Mouse (Mus musculus) lung, adult 18-20 months (tissue): Measurements from ENCODE around the gene Pcdh19.
A peak's percentile ranks its signal among the peaks of the same experiment; 100 is the strongest.
"Not testable (repeated sequence)": the region's sequence is repeated elsewhere in the genome, so short reads cannot be mapped to it uniquely, and the experiment has no call there.

Experiments used
- DNase-seq, 2 experiments: peaks; one replicate each; pipeline ENCODE4 v3.0.0; 2022; ENCODE audit warnings: mixed read lengths in 2 of 2

Pcdh19 gene

DNA sequence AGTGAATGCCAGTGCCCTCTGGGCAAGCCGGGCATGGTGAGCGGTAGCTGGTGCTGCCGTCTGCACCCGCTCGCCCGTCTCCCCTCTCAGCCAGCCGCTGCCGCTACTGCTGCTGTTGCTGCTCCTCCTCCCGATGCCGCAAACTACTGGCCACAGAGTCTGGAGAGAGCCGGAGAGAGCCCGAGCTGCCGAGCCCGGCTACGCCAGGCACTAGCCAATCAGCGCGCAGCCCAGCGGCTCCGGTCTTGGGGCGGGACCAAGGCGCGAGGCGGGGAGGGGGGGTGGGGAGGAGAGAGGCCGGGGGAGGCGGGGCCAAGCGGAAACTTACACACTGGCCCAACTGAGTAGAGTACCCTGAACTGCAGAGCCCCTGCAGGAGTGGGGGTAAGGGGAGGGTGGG, at the start of gene Pcdh19:
Gene Pcdh19, minus strand, starts transcription at position 148 of the 400 bp plus-strand sequence.
- DNase-seq = peak; percentile 64 to 69

DNA sequence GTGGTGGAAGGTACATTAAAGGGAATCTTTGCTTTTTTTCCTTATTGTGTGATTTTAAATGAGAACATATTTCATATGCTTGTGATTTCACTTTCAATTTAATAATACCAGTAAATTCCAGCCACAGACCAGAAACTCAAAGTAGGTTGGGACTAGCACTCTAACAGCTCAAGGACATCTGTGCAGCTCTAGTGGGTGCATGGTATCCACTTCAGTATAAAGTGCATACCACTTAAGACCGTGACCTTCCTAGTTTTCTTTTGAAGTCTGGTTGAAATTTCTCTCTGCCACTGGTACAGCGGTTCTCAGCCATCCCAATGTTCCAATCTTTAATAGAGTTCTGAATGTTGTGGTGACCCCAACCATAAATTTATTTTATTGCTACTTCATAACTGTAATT, 47.1 kb upstream of the Pcdh19 start:
- peak in 1 of 2 experiments; percentile 19 for DNase-seq

DNA sequence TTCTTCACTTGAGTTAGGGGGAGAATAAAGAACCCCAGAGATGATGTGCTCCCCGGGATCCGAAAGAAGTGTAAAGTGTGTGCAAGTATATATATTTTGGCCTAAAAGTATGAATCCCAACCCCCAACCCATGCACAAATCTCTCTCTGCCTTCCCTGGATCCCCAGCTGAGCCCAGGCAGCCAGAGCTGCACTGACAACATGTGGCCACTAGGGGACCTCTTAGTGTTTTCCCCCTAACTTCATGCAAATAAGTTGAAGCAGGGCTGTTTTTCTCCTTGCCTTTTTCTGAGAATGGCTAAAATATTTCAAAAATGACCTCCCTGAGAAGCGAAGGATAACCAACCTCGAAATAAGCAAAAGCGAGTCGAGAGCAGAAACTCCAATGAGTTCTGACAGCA, 46.2 kb upstream of the Pcdh19 start:
- peak; percentile 21 to 23 for DNase-seq

DNA sequence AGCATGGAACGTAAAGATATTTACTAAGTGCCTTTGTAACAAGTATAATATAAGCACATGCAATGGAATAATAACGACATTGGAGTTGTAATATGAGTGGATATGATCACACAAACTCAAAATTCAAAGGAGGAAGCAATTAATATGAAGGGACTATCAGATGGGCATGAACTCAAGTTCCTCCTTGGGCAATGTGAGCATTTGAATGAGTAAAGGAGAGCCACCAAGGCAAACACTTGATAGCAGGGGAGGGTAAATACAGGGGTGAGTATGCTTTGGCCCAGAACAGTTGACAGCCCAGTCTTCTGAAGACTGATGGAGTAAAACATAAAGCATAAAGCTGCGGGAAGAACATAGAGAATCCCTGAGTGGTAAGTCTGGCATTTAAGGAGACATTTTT, 32.7 kb upstream of the Pcdh19 start:
- DNase-seq = no peak

DNA sequence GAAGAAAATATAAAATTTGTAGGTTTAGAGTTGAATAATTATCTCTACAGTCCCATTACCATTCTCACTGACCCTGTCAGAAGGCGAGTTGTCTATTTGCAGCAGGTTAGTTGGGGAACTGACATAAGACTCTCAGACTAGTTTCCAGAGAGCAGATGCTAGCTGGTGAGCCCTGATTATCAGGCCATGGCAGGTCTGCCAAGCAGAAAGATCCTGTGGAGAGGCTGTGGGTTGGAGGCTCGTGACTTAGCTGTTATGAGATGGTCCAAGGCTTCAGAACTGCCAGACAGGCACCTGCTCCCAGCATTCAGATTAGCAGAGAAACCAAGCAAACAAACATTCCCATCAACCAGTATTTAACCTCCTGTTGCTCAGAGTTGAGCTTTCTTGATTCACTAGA, 21.8 kb upstream of the Pcdh19 start:
- no peak for DNase-seq

DNA sequence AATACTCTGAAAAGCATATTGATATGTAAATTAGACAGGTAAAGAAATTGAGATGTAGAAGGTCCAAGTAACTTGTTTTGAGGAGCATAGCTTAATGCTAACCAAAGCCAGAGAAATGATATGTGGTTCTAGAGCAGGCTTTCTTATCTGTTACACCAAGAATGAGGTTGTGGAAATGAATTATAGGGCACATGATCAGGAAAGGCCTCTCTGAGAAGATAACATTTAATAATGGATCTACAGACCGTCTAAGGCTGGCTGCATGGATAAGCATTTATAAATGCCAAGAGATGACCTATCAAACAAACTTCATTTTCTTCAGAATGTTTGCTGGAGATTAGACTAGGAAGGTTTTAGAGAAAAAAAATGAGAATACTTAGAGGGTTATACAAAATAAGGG, 14.1 kb upstream of the Pcdh19 start:
- no peak for DNase-seq

DNA sequence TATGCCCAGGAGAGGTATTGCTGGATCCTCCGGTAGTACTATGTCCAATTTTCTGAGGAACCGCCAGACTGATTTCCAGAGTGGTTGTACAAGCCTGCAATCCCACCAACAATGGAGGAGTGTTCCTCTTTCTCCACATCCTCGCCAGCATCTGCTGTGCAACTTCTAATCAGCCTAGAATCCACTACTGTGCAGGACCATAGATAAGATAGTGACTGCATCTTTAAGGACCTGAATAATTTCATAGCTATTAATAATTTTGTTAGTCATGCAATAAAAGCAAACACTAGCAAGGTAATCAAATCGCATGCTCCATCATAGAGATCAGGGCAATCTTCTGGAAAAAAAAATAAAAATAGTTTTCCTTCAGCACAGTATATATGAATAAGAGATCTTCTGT, 9.1 kb upstream of the Pcdh19 start:
- DNase-seq = not testable (repeated sequence)

DNA sequence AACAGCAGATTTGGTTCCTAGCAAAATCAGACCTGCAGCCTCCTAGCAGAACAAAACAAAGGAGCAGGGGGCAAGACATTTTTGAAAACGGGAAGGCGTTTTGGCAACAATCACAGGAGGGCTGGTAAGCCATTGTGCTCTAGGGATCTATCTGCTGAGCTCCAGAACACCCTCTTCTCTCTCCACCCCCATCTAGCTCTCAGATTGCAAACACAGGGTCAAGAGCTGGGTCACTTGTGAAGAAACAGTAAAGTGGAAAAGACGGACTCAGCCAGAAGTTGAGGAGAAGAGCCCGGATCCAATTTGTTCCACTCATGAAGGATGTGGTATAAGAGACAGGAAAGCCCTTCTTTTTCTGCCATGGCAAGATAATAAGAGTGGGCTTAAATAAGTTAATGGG, 7.7 kb upstream of the Pcdh19 start:
- no peak for DNase-seq

DNA sequence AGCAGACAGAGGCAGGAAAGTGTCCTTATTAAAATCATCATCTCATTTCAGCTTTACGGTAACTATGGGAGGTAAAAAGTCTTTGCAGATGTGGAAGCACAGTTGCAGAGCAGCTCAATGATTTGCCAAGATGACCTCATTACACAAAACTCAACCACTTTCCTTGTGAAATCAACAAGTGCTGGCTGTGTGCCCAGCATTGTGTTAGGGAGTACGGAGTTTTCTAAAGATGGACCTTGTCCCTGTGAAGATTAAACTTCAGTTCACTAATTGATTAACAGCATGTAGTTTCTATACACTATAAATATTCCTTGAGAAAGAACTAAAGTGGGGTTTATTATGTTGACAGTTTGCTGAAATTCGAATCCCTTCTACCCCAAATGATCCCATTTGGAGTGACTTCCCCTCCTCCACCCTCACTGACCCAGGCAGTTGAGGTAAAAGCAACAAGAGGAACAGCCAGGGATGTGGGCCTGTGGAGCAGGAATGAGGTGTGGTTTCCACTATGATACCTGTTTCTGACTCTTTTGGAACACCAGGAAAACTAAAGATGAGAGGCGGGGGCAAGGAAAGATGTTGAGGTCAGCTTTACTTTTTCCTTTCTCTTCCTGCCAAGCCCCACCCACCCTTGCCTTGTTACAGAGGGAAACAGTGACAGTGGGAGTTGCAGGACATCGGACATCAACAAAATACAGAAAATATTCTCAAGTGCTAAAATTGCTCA, 4.4 kb upstream of the Pcdh19 start:
- DNase-seq = no peak

DNA sequence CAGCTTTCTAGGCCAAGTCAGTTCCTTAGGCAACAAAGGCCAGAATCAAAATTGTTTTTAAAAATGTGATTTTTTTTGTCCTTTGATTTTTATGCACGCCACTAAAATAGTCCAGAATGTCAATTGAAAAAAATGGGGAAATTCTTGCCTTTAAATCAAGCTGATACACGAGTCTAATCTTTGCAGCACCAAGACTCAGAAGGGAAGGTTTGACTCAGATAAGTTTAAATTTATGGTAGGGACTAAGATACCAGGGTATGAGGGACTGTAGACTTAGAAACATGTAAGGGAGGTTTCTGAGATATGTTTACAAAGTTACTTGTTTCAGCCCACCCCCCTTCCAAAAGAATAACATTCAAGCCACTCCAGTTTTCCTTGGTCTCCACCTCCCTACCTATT, 3.6 kb upstream of the Pcdh19 start:
- no peak for DNase-seq

DNA sequence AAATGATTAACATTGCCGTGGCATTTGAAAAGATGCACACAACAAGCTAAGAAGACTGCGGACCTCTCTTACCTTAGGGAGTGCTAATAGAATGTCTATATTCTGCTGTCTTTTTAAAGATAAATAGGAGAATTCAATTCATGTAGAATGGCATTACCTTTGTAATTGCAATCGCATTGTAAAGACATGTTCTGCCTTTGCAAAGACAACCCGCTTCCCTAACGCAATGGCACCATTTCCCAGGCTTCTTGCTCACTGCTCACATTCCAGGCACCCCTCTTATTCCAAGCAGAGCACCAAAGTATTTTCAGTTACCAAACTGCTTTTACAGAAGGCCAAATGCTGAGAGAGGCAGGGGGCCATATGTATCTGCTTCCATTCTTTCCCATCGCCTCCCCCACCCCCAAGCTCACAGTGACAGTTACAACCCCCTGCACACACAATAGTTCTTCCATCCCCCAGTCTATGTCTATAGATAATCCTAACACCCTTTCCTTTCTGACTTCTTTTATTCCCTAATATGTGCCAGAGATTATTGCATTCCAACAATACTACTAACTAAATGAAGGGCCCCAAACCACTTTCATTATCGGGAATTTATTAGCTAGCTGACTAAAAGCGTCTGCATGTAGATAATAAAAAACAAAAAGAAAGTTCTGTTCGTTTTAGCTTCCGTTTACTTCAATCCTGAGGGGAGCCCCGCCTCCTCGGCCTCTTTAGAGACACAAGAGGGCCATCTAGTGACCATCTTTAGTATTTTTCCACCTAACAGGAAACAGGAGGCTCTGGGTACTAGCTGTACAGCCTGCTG, 3.0 kb upstream of the Pcdh19 start:
- DNase-seq = peak; percentile 34 to 56

DNA sequence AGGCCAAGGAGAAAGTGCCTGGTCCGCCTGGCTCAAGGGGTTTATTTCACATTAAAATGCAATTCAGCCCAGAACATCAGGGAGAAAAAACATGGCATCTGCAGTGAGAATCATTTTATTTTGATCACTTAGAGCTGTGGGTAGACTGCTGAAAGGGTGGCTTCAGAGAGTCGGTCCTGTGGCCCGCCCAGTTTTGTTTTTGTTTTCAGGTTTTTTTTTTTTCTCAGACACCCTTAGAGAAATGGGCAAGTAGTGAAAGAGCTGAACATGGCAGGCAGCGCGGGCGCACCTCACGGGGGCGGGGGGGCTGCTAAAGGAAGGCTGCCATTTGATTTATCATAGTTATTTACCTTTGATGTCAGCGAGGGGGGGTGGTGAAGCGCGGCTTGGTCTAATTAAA, 2.0 kb upstream of the Pcdh19 start:
- DNase-seq = no peak

DNA sequence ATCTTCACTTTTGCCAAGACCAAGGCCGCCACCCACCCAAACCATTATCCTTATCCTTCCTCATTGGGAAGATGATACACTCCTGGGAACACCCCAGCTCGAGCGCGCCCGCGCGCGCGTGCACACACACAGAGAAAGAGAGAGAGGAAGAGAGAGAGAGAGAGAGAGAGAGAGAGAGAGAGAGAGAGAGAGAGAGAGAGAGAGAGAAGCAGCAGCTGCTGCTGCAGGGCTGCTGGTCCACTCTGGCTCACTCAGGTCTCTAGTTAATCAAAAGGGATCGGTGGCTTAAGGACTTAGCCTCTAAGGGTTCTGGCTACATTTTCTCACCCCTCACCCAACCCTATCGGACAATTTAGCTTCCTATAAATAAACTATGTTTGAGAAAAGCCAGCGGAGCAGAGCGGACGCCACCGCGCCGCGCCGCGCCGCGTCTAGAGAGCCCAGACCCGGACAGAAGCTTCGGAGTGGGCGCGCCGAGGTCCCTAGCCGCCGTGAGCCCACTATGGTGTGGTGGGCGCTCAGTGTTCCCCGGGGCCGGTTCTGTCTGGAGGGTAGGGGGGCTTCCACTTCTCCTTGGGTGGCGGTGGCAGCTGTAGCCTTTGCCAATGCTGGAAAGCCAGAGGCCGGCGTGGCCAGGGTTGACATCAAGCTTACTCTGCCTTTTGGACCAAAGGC, 926 bp upstream of the Pcdh19 start:
- DNase-seq = no peak

DNA sequence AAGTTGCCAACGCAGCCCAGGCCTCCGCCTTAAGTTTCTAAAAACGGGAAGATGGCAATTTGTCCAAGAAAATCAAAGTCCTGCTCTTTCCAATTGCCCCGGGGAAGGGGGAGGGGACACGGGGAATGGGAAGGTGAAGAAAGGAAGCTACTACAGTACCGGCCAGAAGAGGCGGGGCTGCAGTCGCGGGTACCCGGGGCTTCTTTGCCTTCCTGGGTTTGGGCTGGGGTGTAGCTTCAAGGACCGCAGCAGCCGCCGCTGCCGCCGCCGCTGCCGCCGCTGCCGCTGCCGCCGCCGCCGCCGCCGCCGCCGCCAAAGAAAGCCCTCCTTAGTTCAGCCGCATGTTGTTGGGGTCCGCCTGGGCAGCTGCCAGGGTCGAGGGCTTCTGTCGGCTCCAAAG, 631 bp downstream of the Pcdh19 start:
- DNase-seq = no peak

DNA sequence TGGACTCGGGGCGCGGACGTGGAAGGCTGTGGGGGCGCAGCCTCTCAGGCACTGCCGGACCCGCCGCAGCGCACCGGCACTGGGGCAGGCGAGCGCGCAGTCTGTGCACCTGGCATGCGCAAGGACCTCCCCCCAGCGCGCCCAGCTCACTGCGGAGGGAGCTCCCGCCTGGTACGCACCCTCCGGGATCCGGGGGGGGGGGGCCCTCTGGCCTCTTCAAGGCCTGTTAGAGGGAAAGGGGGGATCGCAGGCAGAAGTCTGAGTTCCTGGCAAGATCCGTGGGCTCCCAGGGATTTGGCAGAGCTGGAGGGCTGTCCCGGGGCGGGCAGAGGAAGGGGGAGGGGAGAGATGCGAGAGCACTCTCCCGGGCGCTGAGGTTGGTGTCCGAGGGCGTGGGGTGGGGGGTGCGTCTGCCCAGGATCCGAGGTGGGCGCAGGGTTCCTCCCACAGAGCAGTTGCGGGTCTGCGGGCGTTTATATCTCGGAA, 1.1 kb downstream of the Pcdh19 start:
- DNase-seq = no peak

DNA sequence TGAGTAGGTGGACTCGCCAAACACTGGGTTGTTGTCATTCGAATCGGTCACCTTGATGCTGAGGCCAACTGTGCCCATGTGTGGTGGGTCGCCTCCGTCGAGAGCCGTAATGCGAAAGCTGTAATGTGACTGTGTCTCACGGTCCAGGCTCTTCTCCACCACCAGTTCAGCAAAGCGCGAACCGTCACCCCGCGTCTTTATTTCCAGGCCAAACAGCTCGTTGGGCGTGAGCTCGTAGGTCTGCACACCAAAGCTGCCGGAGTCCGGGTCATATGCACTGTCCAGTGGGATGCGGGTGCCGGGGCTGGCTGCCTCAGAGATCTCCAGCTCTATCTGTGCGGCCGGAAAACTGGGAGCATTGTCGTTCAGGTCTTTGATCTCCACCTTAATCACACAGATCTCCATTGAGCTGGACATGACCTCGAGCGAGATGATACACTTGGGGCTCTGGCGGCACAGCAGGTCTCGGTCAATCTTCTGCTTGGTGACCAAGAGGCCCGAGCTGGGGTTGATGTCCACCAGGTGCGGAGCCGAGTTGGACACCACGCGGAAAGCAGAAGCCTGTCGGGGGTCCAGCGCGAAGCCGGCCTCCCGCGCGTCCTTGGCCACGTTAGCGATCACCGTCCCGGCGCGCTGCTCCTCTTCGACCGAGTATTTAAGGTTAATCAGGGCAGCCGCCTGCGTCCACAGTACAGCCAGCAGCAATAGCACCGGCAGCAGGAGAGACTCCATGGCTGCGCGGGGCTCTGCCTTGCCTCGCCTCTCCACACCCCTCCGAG, 2.1 kb downstream of the Pcdh19 start:
- no peak for DNase-seq

DNA sequence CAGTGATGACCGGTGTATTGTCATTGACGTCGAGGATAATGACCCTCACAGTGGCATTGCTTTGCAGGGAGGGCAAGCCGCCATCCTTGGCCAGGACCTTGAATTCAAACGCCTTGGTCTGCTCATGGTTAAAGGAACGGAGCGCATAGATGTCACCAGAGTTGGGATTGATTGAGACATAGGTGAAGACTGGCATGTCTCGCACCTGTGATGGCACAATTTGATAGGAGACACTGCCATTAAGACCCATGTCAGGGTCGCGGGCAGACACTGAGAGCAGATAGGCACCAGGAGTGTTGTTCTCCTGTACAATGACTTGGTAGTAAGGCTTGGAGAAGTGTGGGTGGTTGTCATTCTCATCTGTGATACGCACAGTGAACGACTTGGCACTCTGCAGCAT, 3.2 kb downstream of the Pcdh19 start:
- no peak for DNase-seq

DNA sequence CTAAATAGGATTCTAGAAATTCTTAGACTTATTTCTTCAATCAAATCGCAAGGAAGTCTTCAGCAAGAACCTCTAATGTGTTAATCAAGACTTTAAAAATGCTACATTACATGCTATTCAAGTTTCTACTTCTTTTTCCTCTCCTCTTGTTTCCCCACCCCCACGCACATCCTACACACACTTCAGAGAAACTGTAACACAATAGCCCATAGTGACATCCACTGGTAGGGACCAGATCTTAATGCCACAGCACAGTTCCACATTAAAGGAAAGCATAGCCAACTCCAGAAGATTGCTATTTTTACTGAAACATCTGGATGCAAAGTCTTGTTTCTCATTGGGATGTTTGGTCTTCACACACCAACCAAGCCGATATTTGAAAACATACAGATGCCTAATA, 4.8 kb downstream of the Pcdh19 start:
- no peak for DNase-seq

DNA sequence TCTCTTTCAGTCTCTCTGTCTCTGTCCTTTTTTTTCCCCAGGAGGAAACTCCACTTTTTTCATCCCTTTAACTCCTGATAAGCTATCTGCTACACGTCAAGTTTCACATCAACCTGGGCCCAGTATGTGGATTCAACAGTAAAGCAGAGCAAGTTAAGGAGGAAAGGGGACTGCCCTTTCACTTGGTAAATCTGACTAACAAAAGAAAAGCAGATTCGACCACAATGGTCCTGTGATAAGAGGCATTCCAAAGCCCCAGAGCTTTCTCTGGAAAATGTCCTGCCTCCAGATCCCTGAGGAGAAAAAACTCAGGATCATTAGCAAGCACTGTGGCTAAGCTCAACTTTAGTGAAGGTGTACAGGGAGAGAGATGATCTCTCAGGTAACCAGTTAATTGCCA, 13.7 kb downstream of the Pcdh19 start:
- DNase-seq = no peak

DNA sequence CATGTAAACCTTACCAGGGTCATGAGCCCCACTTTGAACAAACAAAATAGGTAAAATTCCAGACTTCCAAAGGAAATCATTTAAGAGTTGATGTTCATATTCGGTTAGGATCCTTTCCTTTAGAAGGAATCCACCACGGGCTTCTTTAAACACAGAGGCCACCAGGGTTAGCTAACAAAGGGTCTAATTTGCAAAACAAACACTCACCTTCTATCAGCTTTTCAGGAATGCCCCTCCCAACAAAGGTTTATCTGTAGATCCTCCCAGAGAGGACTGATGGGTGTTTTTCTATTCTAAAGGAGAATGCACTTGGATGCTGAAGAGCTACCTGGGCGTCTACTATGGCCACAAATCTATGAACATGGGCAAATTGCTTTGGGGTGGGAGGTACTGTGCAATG, 15.0 kb downstream of the Pcdh19 start:
- no peak for DNase-seq

DNA sequence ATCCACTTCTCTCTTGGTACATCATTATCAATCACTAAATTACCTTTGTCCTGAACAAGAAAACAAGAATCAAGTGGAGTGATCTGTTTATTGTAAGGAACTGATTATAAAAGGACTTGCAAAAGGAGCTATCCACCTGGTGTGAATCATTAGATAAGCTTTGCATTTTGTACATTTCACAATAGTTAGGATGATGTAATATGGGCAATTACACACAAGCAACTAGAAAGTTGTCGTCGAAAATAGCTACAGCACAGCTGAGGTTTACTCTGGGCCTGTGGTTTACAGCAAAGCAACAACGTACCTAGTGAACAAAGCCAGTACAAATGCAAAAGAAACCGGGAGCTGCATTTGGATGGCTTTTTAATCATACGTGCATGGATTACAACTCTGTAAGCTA, 28.7 kb downstream of the Pcdh19 start:
- DNase-seq = no peak

DNA sequence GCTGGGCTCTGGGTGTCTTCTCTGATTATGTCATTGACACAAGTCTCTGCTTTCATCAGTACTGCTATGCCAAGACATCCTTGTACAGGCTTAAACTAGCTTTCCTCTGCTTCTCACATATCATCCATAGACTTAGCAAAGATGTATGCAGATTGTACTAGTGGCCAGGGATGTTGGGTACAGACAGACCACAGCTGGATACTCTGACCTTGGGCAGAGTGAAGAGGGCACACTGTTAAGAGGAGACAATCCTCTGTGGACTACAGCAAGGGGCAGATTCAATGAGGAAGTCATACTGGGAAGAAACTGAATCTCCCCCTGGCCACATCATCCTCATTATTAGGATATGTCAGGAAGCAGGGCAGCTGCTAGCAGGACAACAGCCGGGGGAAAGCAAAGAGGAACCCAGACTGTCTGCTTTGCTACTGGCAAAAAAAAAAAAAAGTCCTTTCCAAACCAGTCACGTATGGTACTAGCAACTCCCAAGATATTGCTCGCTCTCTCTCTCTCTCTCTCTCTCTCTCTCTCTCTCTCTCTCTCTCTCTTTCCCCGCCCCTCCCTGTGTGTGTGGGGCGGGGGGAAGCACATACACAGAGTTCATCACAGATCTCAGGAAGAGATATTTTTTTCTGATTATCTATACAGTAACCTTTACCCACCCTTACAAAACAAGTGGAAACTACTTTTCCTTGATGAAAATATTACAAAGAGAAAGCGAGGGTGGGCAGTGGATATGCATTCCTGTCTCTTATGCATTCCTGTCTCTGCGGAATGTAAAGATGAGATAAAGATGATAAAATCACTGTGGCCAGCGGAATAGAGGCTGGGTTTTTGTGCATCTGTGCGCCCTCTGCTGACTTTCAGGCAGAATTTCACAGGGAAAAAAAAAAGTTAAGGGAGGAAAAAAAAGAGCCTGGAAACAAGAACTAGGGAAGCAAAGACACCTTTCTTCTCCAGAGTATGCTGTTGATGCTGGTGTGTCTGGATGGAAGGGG, 31.2 kb downstream of the Pcdh19 start:
- no peak for DNase-seq
